Mouse (Mus musculus): ENCODE measurements at regions not wholly inside any gene's neighbourhood (a gene's known extent, or its start where the extent isn't known, plus 50 kb on each side); places are given as distances from the start of the nearest gene placed in this dataset.

DNA sequence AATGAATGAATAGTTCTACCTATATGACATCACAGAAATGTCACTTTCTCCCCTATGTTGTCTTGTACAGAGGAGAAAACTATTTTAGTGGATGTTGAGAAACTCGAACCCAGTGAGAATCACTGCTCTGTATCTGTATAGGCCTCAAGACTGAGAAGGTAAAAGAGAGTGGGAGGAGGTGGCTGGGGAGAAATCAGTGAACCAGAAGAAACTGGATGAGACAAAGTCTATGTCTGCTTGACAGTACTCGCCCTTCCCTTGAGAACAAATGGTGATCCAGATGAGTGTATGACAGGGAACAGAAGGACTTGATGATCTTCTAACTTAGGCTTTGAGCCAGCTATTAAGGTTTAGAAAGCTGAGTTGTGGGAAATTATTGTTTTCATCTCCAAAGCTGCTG is 137.2 kb upstream of the Arrdc3 start:
- no peak for TF ChIP-seq POLR2A (IDR thresholded peaks at IDR 0.05; ENCODE audit: control insufficient read depth in 1 of 2, insufficient read depth in 1 of 2, low read depth in 1 of 2, low read length in 2 of 2, poor library complexity in 1 of 2)
- TF ChIP-seq TAL1 (IDR thresholded peaks at IDR 0.05; ENCODE audit: low read length) = no peak
- no peak for TF ChIP-seq MEF2A (IDR thresholded peaks at IDR 0.05; ENCODE audit: extremely low read depth, insufficient replicate concordance, low read depth, low read length, poor library complexity, severe bottlenecking)
- no peak for TF ChIP-seq MAX (IDR thresholded peaks at IDR 0.05; ENCODE audit: low read length)
- TF ChIP-seq JUND (IDR thresholded peaks at IDR 0.05; ENCODE audit: low read depth, low read length) = no peak
- TF ChIP-seq CTCF (IDR thresholded peaks at IDR 0.05 in 2 of 3, conservative IDR thresholded peaks at IDR 0.05 in 1 of 3; ENCODE audit: control insufficient read depth in 1 of 3, insufficient read depth in 1 of 3, low read depth in 2 of 3, low read length in 3 of 3, poor library complexity in 1 of 3, severe bottlenecking in 1 of 3) = no peak
